Mouse (Mus musculus): ENCODE measurements around the gene Ddah1.

DNA sequence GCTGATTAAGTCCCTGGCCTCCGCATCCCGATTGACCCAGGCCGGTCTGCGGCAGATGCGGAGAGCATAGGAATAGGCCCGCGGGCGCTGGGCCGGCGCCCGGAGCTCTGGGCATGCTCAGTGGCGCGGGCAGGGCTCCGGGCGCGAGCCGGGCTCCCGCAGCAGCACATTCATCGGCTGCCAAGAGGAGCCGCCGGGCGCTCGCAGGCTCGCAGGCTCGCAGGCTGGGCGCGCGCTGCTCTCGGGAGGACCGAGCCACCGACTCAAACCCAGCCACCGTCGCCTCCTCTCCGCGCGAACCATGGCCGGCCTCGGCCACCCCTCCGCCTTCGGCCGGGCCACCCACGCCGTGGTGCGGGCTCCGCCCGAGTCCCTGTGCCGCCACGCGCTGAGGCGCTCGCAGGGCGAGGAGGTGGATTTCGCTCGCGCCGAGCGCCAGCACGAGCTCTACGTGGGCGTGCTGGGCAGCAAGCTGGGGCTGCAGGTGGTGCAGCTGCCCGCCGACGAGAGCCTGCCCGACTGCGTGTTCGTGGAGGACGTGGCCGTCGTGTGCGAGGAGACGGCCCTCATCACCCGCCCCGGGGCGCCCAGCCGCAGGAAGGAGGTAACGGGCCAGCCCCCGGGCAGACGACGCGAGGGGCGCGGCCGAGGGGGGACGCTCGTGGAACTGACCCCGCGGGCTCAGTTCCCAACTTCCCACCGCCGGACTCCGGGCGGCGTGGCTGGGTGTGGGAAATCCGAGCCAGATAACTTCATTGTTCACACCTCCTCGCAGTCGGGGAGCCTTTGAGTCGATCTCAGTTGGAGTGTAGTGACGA is at the start of gene Ddah1:
- TF ChIP-seq CTCF (IDR thresholded peaks at IDR 0.05; ENCODE audit: low read depth) (no peak), EP300 (optimal IDR thresholded peaks at IDR 0.05) (no peak)
